Mouse (Mus musculus): ENCODE data around the gene Kat14. TPM values are rescaled to one million over a fixed set of nuclear protein-coding genes. Genes with fewer than 3 reads are reported as not detected.

The Kat14 gene
- 19.2 TPM for polyA plus RNA-seq (2012; fragmentation: generic; extraction: Trizol)

GRCm38 (mm10) chr2:144368400-144369019, at the start of gene Kat14, which contains the start of gene Pet117:
TSS of gene Kat14 (plus strand) at chr2:144368983.
TSS of gene Pet117 (plus strand) at chr2:144368996.
- Histone ChIP-seq H3K27me3 (ENCODE audit: control insufficient read depth, insufficient read depth, insufficient read length) (no peaks in the 10 kb centered on the region), H3ac (ENCODE audit: control insufficient read depth, insufficient read length) (peak within 1 kb of the TSS; percentile 33), H3K36me3 (ENCODE audit: control insufficient read depth, insufficient read depth) (no peaks in the 10 kb centered on the region)

GRCm38 (mm10) chr2:144324218-144324617, 44.6 kb upstream of the Kat14 start:
- Histone ChIP-seq H3K27me3 (ENCODE audit: control insufficient read depth, insufficient read depth, insufficient read length) (peaks cover 37% of the 10 kb centered on the region), H3K4me3 (no peak overlapping the region), H3ac (ENCODE audit: control insufficient read depth, insufficient read length) (no peak overlapping the region), H3K36me3 (ENCODE audit: control insufficient read depth, insufficient read depth) (no peaks in the 10 kb centered on the region), H3K4me2 (ENCODE audit: low read depth) (no peak overlapping the region), H3K79me2 (ENCODE audit: control insufficient read depth, insufficient read depth) (no peaks in the 10 kb centered on the region)
- TF ChIP-seq MYOG (IDR thresholded peaks at IDR 0.05; ENCODE audit: control insufficient read depth in 1 of 3, insufficient read depth in 1 of 3, insufficient read length in 2 of 3, low read depth in 2 of 3) (no peak), MAX (IDR thresholded peaks at IDR 0.05; ENCODE audit: low read depth) (no peak), MYOD1 (IDR thresholded peaks at IDR 0.05; ENCODE audit: control insufficient read depth in 1 of 3, insufficient read length in 2 of 3, low read depth in 2 of 3) (no peak), TCF3 (IDR thresholded peaks at IDR 0.05; ENCODE audit: insufficient read length, low read depth) (no peak), USF1 (IDR thresholded peaks at IDR 0.05; ENCODE audit: low read depth) (no peak), REST (IDR thresholded peaks at IDR 0.05; ENCODE audit: insufficient read depth, insufficient read length) (no peak), POLR2A (IDR thresholded peaks at IDR 0.05; ENCODE audit: insufficient read length, low read depth) (no peak), TCF12 (IDR thresholded peaks at IDR 0.05; ENCODE audit: insufficient read depth, poor library complexity, severe bottlenecking) (no peak), E2F4 (IDR thresholded peaks at IDR 0.05; ENCODE audit: insufficient read depth) (no peak), SRF (IDR thresholded peaks at IDR 0.05; ENCODE audit: control insufficient read depth, insufficient read length, low read depth) (no peak), CEBPB (IDR thresholded peaks at IDR 0.05; ENCODE audit: insufficient read depth, poor library complexity, severe bottlenecking) (no peak), POLR2AphosphoS2 (IDR thresholded peaks at IDR 0.05; ENCODE audit: insufficient read length, low read depth) (no peak)

More at GRCm38 (mm10) chr2:144368400-144369019, at the start of gene Kat14, which contains the start of gene Pet117:
- H3K4me2 ChIP-seq (ENCODE audit: low read depth) = peak within 1 kb of the TSS; percentile 96
- H3K79me2 ChIP-seq (ENCODE audit: control insufficient read depth, insufficient read depth) = peaks cover 26% of the 10 kb centered on the region
- H3K4me3 ChIP-seq = peak within 1 kb of the TSS; percentile 83
- TF ChIP-seq SRF (IDR thresholded peaks at IDR 0.05; ENCODE audit: control insufficient read depth, insufficient read length, low read depth) = peak; percentile 83
- no peak for TF ChIP-seq POLR2A (IDR thresholded peaks at IDR 0.05; ENCODE audit: insufficient read length, low read depth)

DNA sequence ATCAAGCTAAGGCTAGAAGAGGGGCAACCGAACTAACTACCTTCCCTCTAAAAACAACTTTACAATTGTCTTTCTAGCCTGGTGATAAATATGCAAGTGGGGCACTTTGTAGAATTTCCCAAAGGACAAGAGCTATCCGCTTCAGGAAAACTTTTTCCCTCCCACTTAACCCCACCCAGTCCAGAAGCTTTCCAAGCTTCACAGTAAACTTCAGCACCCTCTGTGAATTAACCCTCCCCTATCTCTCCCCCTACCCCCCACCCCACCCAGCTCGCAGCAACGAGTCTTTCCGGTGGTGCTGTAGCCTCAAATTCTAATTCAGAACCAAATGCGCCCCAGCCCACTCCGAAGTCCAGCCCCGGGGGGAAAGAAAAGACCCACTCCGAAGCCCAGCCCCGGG, 39.3 kb upstream of the Kat14 start:
- H3K27me3 ChIP-seq (ENCODE audit: control insufficient read depth, insufficient read depth, insufficient read length) = peaks cover 65% of the 10 kb centered on the region
- H3K79me2 ChIP-seq (ENCODE audit: control insufficient read depth, insufficient read depth) = no peaks in the 10 kb centered on the region
- no peak overlapping the region for H3K4me2 ChIP-seq (ENCODE audit: low read depth)
- no peak overlapping the region for H3K4me3 ChIP-seq
- no peak for TF ChIP-seq MYOD1 (IDR thresholded peaks at IDR 0.05; ENCODE audit: control insufficient read depth in 1 of 3, insufficient read length in 2 of 3, low read depth in 2 of 3)
- no peak for TF ChIP-seq MAX (IDR thresholded peaks at IDR 0.05; ENCODE audit: low read depth)
- TF ChIP-seq E2F4 (IDR thresholded peaks at IDR 0.05; ENCODE audit: insufficient read depth) = no peak
- TF ChIP-seq POLR2AphosphoS2 (IDR thresholded peaks at IDR 0.05; ENCODE audit: insufficient read length, low read depth) = no peak
- TF ChIP-seq TCF3 (IDR thresholded peaks at IDR 0.05; ENCODE audit: insufficient read length, low read depth) = no peak
- TF ChIP-seq SRF (IDR thresholded peaks at IDR 0.05; ENCODE audit: control insufficient read depth, insufficient read length, low read depth) = no peak
- no peak for TF ChIP-seq TCF12 (IDR thresholded peaks at IDR 0.05; ENCODE audit: insufficient read depth, poor library complexity, severe bottlenecking)
- TF ChIP-seq MYOG (IDR thresholded peaks at IDR 0.05; ENCODE audit: control insufficient read depth in 1 of 3, insufficient read depth in 1 of 3, insufficient read length in 2 of 3, low read depth in 2 of 3) = no peak
- TF ChIP-seq CEBPB (IDR thresholded peaks at IDR 0.05; ENCODE audit: insufficient read depth, poor library complexity, severe bottlenecking) = no peak
- no peak for TF ChIP-seq POLR2A (IDR thresholded peaks at IDR 0.05; ENCODE audit: insufficient read length, low read depth)
- no peak for TF ChIP-seq USF1 (IDR thresholded peaks at IDR 0.05; ENCODE audit: low read depth)
- TF ChIP-seq REST (IDR thresholded peaks at IDR 0.05; ENCODE audit: insufficient read depth, insufficient read length) = no peak
- no peak overlapping the region for H3ac ChIP-seq (ENCODE audit: control insufficient read depth, insufficient read length)
- no peaks in the 10 kb centered on the region for H3K36me3 ChIP-seq (ENCODE audit: control insufficient read depth, insufficient read depth)

DNA sequence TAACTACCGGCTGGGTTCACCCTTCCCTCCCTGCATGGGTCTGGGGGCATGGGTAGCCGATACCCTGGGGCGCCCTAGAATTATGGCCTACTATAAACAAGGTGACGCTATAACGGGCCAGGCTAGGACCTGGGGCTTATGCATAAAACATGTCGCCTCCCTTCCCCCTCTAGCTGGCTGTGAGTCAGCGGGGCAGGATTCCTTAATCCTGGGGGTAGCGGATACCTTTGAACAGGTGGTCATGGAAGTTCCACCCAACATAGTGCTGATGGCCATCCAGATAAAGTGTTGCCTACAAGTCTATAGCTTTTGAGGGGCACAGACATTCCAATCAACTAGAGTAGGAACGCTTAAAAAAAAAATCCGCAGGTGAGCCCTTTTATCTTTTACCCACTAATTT, 38.8 kb upstream of the Kat14 start:
- no peak overlapping the region for H3K4me3 ChIP-seq
- no peaks in the 10 kb centered on the region for H3K36me3 ChIP-seq (ENCODE audit: control insufficient read depth, insufficient read depth)
- H3K27me3 ChIP-seq (ENCODE audit: control insufficient read depth, insufficient read depth, insufficient read length) = peaks cover 65% of the 10 kb centered on the region
- TF ChIP-seq REST (IDR thresholded peaks at IDR 0.05; ENCODE audit: insufficient read depth, insufficient read length) (no peak), MYOD1 (IDR thresholded peaks at IDR 0.05; ENCODE audit: control insufficient read depth in 1 of 3, insufficient read length in 2 of 3, low read depth in 2 of 3) (no peak), TCF12 (IDR thresholded peaks at IDR 0.05; ENCODE audit: insufficient read depth, poor library complexity, severe bottlenecking) (no peak), MYOG (IDR thresholded peaks at IDR 0.05; ENCODE audit: control insufficient read depth in 1 of 3, insufficient read depth in 1 of 3, insufficient read length in 2 of 3, low read depth in 2 of 3) (no peak), SRF (IDR thresholded peaks at IDR 0.05; ENCODE audit: control insufficient read depth, insufficient read length, low read depth) (no peak), POLR2A (IDR thresholded peaks at IDR 0.05; ENCODE audit: insufficient read length, low read depth) (no peak), CEBPB (IDR thresholded peaks at IDR 0.05; ENCODE audit: insufficient read depth, poor library complexity, severe bottlenecking) (no peak), POLR2AphosphoS2 (IDR thresholded peaks at IDR 0.05; ENCODE audit: insufficient read length, low read depth) (no peak), E2F4 (IDR thresholded peaks at IDR 0.05; ENCODE audit: insufficient read depth) (no peak), TCF3 (IDR thresholded peaks at IDR 0.05; ENCODE audit: insufficient read length, low read depth) (no peak), MAX (IDR thresholded peaks at IDR 0.05; ENCODE audit: low read depth) (no peak), USF1 (IDR thresholded peaks at IDR 0.05; ENCODE audit: low read depth) (no peak)
- no peak overlapping the region for H3K4me2 ChIP-seq (ENCODE audit: low read depth)
- no peaks in the 10 kb centered on the region for H3K79me2 ChIP-seq (ENCODE audit: control insufficient read depth, insufficient read depth)
- H3ac ChIP-seq (ENCODE audit: control insufficient read depth, insufficient read length) = no peak overlapping the region

Measured in myocyte (in vitro differentiated cells).